Mouse (Mus musculus): ENCODE results near the gene Psen2. TPM values are rescaled to one million over a fixed set of nuclear protein-coding genes. Genes with fewer than 3 reads are reported as not detected.

Gene Psen2
- total and polyA plus RNA-seq, 3 experiments, result 19.4 to 126 (median 20.2) TPM

DNA sequence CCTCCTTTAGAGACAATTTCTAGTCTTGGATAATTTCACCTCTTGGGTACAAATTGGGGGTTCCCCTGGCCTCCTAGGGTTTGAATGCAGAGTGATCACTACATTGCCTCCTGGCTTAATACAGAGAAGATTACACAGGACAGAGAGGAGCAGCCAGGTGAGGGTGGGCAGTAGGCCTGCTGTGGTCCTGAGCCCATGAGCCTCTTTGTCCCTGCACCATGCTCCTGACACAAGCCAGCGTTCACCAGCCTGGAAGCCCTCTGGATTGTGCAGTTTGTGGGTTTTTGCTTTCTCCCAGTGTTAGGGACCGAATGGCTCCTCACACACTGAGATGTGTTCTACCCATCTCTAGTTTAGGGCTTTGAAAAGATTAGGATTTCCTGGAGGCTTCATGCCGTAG lies 1.8 kb downstream of the Psen2 start:
- Histone ChIP-seq H3K4me3 (ENCODE audit: low read depth, low read length) (peak overlapping the region; percentile 57; the same call in 1 of the 2 replicates), H3K9me3 (replicated peaks) (peaks cover 3% of the 10 kb centered on the region), H3K27me3 (ENCODE audit: insufficient read depth, low read length) (no peaks in the 10 kb centered on the region), H3K4me1 (ENCODE audit: insufficient read depth, low read depth, low read length) (peaks cover 81% of the 10 kb centered on the region), H3K36me3 (replicated peaks) (no peaks in the 10 kb centered on the region)
- DNase-seq (ENCODE audit: low spot score), result no peak
- TF ChIP-seq GATA1 (IDR thresholded peaks at IDR 0.05; ENCODE audit: borderline replicate concordance, low read length) (no peak), POLR2AphosphoS5 (IDR thresholded peaks at IDR 0.05; ENCODE audit: insufficient replicate concordance, low read depth, low read length) (no peak), CTCF (IDR thresholded peaks at IDR 0.05; ENCODE audit: low read depth, low read length) (no peak), TAL1 (conservative IDR thresholded peaks at IDR 0.05; ENCODE audit: low read depth, low read length) (no peak), GATA2 (IDR thresholded peaks at IDR 0.05; ENCODE audit: borderline replicate concordance, low read depth, low read length) (no peak)
- no peak for ATAC-seq (ENCODE audit: extremely low read depth, insufficient number of reproducible peaks, low FRiP score, poor library complexity, severe bottlenecking)

- ATAC-seq (ENCODE audit: extremely low read depth, insufficient number of reproducible peaks, low FRiP score, poor library complexity, severe bottlenecking) (no peak), DNase-seq (ENCODE audit: low spot score) (no peak)
- no peak overlapping the region for H3K4me3 ChIP-seq (ENCODE audit: low read depth, low read length)
- no peaks in the 10 kb centered on the region for H3K36me3 ChIP-seq (replicated peaks)
- H3K27me3 ChIP-seq (ENCODE audit: insufficient read depth, low read length), result no peaks in the 10 kb centered on the region
- peaks cover 81% of the 10 kb centered on the region for H3K4me1 ChIP-seq (ENCODE audit: insufficient read depth, low read depth, low read length)
- no peak for TF ChIP-seq GATA2 (IDR thresholded peaks at IDR 0.05; ENCODE audit: borderline replicate concordance, low read depth, low read length)
- TF ChIP-seq TAL1 (conservative IDR thresholded peaks at IDR 0.05; ENCODE audit: low read depth, low read length), result no peak
- no peak for TF ChIP-seq GATA1 (IDR thresholded peaks at IDR 0.05; ENCODE audit: borderline replicate concordance, low read length)
- no peak for TF ChIP-seq POLR2AphosphoS5 (IDR thresholded peaks at IDR 0.05; ENCODE audit: insufficient replicate concordance, low read depth, low read length)
- no peak for TF ChIP-seq CTCF (IDR thresholded peaks at IDR 0.05; ENCODE audit: low read depth, low read length)
- H3K9me3 ChIP-seq (replicated peaks), result peaks cover 3% of the 10 kb centered on the region
Measured at GRCm38 (mm10) chr1:180260886-180261285, 2.4 kb downstream of the Psen2 start.

GRCm38 (mm10) chr1:180259753-180260152 lies 3.5 kb downstream of the Psen2 start:
- DNase-seq (ENCODE audit: low spot score), result no peak
- H3K27me3 ChIP-seq (ENCODE audit: insufficient read depth, low read length), result no peaks in the 10 kb centered on the region
- H3K4me3 ChIP-seq (ENCODE audit: low read depth, low read length), result no peak overlapping the region
- peaks cover 2% of the 10 kb centered on the region for H3K36me3 ChIP-seq (replicated peaks)
- peaks cover 3% of the 10 kb centered on the region for H3K9me3 ChIP-seq (replicated peaks)
- peaks cover 81% of the 10 kb centered on the region for H3K4me1 ChIP-seq (ENCODE audit: insufficient read depth, low read depth, low read length)
- peak; percentile 36 for ATAC-seq (ENCODE audit: extremely low read depth, insufficient number of reproducible peaks, low FRiP score, poor library complexity, severe bottlenecking)
- TF ChIP-seq CTCF (IDR thresholded peaks at IDR 0.05; ENCODE audit: low read depth, low read length) (no peak), TAL1 (conservative IDR thresholded peaks at IDR 0.05; ENCODE audit: low read depth, low read length) (0 out of 2 replicates have a peak, but pooled peaks have one; percentile 23), GATA1 (IDR thresholded peaks at IDR 0.05; ENCODE audit: borderline replicate concordance, low read length) (no peak), POLR2AphosphoS5 (IDR thresholded peaks at IDR 0.05; ENCODE audit: insufficient replicate concordance, low read depth, low read length) (no peak), GATA2 (IDR thresholded peaks at IDR 0.05; ENCODE audit: borderline replicate concordance, low read depth, low read length) (no peak)

GRCm38 (mm10) chr1:180257446-180257845 lies 5.8 kb downstream of the Psen2 start:
- H3K4me3 ChIP-seq (ENCODE audit: low read depth, low read length), result no peak overlapping the region; the same call in 1 of the 2 replicates
- TF ChIP-seq GATA1 (IDR thresholded peaks at IDR 0.05; ENCODE audit: borderline replicate concordance, low read length), result no peak
- TF ChIP-seq GATA2 (IDR thresholded peaks at IDR 0.05; ENCODE audit: borderline replicate concordance, low read depth, low read length), result no peak
- TF ChIP-seq TAL1 (conservative IDR thresholded peaks at IDR 0.05; ENCODE audit: low read depth, low read length), result no peak
- TF ChIP-seq POLR2AphosphoS5 (IDR thresholded peaks at IDR 0.05; ENCODE audit: insufficient replicate concordance, low read depth, low read length), result no peak
- TF ChIP-seq CTCF (IDR thresholded peaks at IDR 0.05; ENCODE audit: low read depth, low read length), result no peak
- H3K9me3 ChIP-seq (replicated peaks), result peaks cover 3% of the 10 kb centered on the region
- no peak for DNase-seq (ENCODE audit: low spot score)
- no peaks in the 10 kb centered on the region for H3K27me3 ChIP-seq (ENCODE audit: insufficient read depth, low read length)
- H3K36me3 ChIP-seq (replicated peaks), result peaks cover 7% of the 10 kb centered on the region
- no peak for ATAC-seq (ENCODE audit: extremely low read depth, insufficient number of reproducible peaks, low FRiP score, poor library complexity, severe bottlenecking)
- peaks cover 83% of the 10 kb centered on the region for H3K4me1 ChIP-seq (ENCODE audit: insufficient read depth, low read depth, low read length)

DNA sequence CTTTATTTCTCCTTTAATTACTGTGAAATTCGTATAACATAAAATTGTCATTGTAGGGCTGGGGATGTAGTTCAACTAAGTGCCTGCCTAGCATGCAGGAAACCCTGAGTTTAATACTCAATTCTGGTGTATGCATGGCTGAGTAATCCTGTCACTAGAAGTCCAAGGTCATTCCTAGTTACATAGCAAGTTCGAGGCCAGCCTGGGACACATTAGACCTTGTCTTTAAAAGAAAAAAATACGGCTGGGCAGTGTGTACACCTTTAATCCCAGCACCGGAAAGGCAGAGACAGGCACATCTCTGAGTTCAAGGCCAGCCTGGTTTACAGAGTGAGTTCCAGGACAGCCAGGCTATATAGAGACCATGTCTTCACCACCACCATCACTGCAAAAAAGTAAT lies 6.4 kb downstream of the Psen2 start:
- no peak for DNase-seq (ENCODE audit: low spot score)
- ATAC-seq (ENCODE audit: extremely low read depth, insufficient number of reproducible peaks, low FRiP score, poor library complexity, severe bottlenecking), result no peak
- no peaks in the 10 kb centered on the region for H3K27me3 ChIP-seq (ENCODE audit: insufficient read depth, low read length)
- TF ChIP-seq POLR2AphosphoS5 (IDR thresholded peaks at IDR 0.05; ENCODE audit: insufficient replicate concordance, low read depth, low read length) (no peak), GATA1 (IDR thresholded peaks at IDR 0.05; ENCODE audit: borderline replicate concordance, low read length) (no peak), GATA2 (IDR thresholded peaks at IDR 0.05; ENCODE audit: borderline replicate concordance, low read depth, low read length) (no peak), TAL1 (conservative IDR thresholded peaks at IDR 0.05; ENCODE audit: low read depth, low read length) (no peak), CTCF (IDR thresholded peaks at IDR 0.05; ENCODE audit: low read depth, low read length) (no peak)
- peak overlapping the region; percentile 91 for H3K4me3 ChIP-seq (ENCODE audit: low read depth, low read length)
- H3K4me1 ChIP-seq (ENCODE audit: insufficient read depth, low read depth, low read length), result peaks cover 80% of the 10 kb centered on the region
- peaks cover 3% of the 10 kb centered on the region for H3K9me3 ChIP-seq (replicated peaks)
- peaks cover 7% of the 10 kb centered on the region for H3K36me3 ChIP-seq (replicated peaks)

- Histone ChIP-seq H3K9me3 (replicated peaks) (peaks cover 3% of the 10 kb centered on the region), H3K4me3 (ENCODE audit: low read depth, low read length) (peak overlapping the region; percentile 91), H3K27me3 (ENCODE audit: insufficient read depth, low read length) (no peaks in the 10 kb centered on the region), H3K4me1 (ENCODE audit: insufficient read depth, low read depth, low read length) (peaks cover 80% of the 10 kb centered on the region), H3K36me3 (replicated peaks) (peaks cover 7% of the 10 kb centered on the region)
- TF ChIP-seq GATA1 (IDR thresholded peaks at IDR 0.05; ENCODE audit: borderline replicate concordance, low read length), result no peak
- TF ChIP-seq TAL1 (conservative IDR thresholded peaks at IDR 0.05; ENCODE audit: low read depth, low read length), result no peak
- TF ChIP-seq GATA2 (IDR thresholded peaks at IDR 0.05; ENCODE audit: borderline replicate concordance, low read depth, low read length), result no peak
- no peak for TF ChIP-seq CTCF (IDR thresholded peaks at IDR 0.05; ENCODE audit: low read depth, low read length)
- TF ChIP-seq POLR2AphosphoS5 (IDR thresholded peaks at IDR 0.05; ENCODE audit: insufficient replicate concordance, low read depth, low read length), result no peak
- peak; percentile 89 for DNase-seq (ENCODE audit: low spot score)
- ATAC-seq (ENCODE audit: extremely low read depth, insufficient number of reproducible peaks, low FRiP score, poor library complexity, severe bottlenecking), result peak; percentile 66
Measured at GRCm38 (mm10) chr1:180256138-180256674, 7.0 kb downstream of the Psen2 start.

All from G1E (cell line).